Mouse (Mus musculus): Measurements from ENCODE around the gene Kcnj11. TPM values are rescaled to one million over a fixed set of nuclear protein-coding genes. Genes with fewer than 3 reads are reported as not detected.

Gene Kcnj11
- not detected for polyA plus RNA-seq (2017; shearing (Covaris generic))

DNA sequence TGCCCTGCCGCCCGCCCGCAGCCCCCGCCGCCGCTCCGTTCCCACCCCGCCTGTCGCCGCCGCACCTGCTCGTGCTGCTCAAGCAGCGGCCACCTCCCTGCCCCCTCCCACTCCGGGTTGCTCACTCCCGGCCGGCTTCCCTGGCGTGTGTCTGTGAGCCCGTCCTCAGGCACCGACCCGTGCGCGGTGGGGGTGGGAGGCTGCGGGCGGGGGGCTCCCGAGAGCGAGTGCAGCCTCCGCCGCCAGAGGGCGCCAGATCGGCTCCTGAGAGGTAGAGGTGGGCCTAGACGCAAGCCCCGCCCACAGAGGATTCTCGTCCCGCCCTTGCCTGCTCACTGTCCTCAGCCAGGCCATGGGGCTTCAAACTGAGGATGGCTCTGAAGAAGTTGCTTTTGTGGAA lies at the start of gene Kcnj11:
Gene Kcnj11 (minus strand): TSS at position 202 of the 400 bp plus-strand sequence.

Other genes with a start within 250 kb of the Kcnj11 start
- 109 TPM for gene Kdelr1, start 228.0 kb downstream of the Kcnj11 start, polyA plus RNA-seq (2017; shearing (Covaris generic))
- gene Grin2d, start 222.4 kb downstream of the Kcnj11 start, polyA plus RNA-seq (2017; shearing (Covaris generic)) = 0.12 TPM
- gene Syngr4, start 204.1 kb downstream of the Kcnj11 start, polyA plus RNA-seq (2017; shearing (Covaris generic)) = 0.68 TPM
- 9.2 TPM for gene Tmem143, start 203.8 kb downstream of the Kcnj11 start, polyA plus RNA-seq (2017; shearing (Covaris generic))
- 777 TPM for gene Emp3, start 179.4 kb downstream of the Kcnj11 start, polyA plus RNA-seq (2017; shearing (Covaris generic))
- 2.3 TPM for gene Ccdc114, start 176.7 kb downstream of the Kcnj11 start, polyA plus RNA-seq (2017; shearing (Covaris generic))
- gene Abcc6, start 70.5 kb downstream of the Kcnj11 start, polyA plus RNA-seq (2017; shearing (Covaris generic)) = not detected
- gene Nomo1, start 67.1 kb downstream of the Kcnj11 start, polyA plus RNA-seq (2017; shearing (Covaris generic)) = 23.2 TPM
- gene Abcc8, start 79.3 kb upstream of the Kcnj11 start, polyA plus RNA-seq (2017; shearing (Covaris generic)) = 0.16 TPM
- gene Ush1c, start 137.7 kb upstream of the Kcnj11 start, polyA plus RNA-seq (2017; shearing (Covaris generic)) = not detected
- gene Otog, start 140.2 kb upstream of the Kcnj11 start, polyA plus RNA-seq (2017; shearing (Covaris generic)) = not detected